Mouse (Mus musculus) 3T3-L1 (cell line): ENCODE measurements at regions not wholly inside any gene's neighbourhood (a gene's known extent, or its start where the extent isn't known, plus 50 kb on each side); places are given as distances from the start of the nearest gene placed in this dataset.

Experiments used
- DNase-seq: peaks from one replicate; pipeline ENCODE4 v3.0.0-alpha.2; 2015; ENCODE audit warnings: low read depth, low spot score

DNA sequence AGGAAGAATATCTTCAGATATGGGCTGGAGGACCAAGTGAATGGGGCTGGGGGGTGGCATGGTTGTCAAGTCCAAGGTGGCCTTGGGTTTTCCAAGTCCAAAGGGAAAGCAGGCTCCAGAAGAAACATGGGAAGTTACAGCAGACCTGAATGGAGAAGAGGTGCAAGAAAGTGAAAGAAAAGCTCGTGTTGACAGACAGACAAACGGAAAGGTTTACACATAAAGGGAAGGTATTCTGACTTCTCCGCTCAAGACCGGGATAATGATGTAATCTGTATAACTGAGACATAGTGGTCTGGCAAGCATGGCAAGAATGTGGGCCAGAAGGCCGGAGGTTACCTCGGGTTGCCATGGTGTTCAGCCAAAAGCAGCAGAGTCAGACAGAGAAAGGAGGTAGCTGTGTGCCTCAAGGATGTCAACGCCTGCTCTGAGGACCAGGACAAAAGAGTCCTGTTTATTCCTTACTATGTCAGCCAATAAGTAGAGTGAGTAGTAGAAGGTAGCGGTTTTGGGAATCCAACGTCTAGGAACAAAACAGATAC is 50.8 kb upstream of the Elk3 start:
- peak; percentile 71 for DNase-seq

GRCm38 (mm10) chr10:93364108-93364793 is 53.3 kb upstream of the Elk3 start:
- no peak for DNase-seq

DNA sequence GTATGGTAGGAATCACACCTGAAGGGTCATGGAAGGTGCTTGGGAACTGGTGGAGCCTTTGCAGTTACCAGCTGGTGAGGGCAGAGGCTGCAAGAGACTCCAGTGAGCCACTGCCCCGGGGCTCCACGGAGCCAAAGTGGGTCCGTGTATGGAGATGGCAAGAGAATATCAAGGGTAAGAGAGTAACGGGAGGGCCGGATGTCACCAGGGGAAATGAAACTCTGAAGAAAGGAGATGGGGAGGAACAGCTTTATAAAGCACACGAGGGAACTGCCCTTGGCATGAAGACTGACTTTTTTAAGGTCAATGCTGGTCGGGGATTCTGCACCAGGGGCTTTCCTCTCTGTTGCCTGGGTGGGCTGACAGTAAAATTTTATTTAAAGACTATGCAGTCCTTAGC is 53.9 kb upstream of the Elk3 start:
- DNase-seq: no peak

- no peak for DNase-seq
These were observed 54.4 kb upstream of the Elk3 start for GRCm38 (mm10) chr10:93365318-93365717.

DNA sequence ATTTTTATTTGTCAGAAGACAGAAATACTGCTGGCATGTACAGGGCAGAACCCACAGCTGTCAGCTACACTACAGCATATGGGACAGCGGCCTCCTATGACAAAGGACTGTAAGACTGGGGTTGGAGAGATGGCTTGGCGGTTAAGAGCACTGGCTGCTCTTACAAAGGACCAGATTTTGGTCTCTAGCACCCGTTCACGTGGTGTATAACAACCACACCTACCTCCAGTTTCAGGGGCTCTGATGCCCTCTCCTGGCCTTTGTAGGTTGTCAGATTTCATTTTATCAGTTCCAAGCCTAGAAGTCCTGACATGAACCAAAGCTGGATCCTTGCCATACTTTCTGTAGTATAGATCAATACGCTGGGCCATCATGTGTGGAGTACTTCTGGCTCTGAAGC is 54.9 kb upstream of the Elk3 start:
- peak; percentile 40 for DNase-seq

DNA sequence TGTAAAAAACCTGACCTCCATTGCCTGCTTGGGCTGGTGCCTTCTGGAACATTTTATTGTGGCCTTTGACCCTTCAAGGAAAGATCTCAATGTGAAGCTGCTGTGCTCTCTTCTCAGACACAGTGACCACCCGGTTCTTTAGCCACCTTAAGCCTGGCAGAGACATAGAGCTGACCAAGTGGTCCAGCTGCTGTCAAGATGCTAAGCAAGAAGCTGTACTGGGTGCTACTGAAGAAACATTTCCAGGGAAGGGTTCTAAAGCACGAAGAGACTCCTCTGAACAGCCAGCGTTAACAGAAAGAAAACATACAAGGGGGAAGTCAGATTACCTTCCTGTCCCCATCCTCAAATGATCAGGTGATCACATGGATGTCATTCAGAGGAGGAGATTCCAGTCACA is 58.8 kb upstream of the Elk3 start:
- no peak for DNase-seq

DNA sequence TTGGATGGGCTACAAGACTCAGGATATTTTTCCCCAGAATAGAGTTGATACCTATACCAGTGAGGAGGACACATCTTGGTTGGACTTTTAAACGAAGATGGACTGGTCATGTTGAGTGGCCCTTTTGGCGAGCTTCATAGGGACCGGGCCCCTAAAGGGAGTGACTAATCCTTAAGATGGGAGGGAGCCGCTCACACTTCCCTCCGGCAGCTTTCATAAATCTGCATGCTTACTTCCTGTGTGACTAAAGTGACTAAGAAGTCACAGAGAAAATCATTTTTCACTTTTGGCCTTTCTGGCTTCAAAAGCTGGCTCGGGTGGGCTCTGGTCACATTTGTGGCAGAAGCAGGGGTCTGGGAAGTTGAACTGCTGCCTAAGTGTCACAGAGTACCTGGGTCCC is 59.4 kb upstream of the Elk3 start:
- no peak for DNase-seq

DNA sequence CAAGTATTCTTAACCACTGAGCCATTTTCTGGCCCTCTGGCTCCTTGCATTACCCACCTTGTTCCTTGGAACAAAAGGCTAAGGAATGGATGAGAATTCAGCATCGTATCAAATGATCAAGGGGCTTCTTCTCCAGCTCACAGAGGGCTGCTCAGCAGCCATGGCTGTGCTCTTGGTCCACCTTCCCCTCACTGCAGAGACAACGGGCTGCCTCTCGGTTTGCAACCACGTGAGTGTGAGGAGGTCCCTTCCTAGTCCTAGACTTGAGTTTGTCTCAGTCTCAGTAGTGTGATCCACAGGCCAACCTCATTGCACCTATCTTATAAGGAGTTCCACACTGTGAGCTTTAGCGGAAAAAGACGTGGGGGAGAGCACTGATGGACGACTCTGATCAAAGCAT is 61.3 kb upstream of the Elk3 start:
- no peak for DNase-seq

DNA sequence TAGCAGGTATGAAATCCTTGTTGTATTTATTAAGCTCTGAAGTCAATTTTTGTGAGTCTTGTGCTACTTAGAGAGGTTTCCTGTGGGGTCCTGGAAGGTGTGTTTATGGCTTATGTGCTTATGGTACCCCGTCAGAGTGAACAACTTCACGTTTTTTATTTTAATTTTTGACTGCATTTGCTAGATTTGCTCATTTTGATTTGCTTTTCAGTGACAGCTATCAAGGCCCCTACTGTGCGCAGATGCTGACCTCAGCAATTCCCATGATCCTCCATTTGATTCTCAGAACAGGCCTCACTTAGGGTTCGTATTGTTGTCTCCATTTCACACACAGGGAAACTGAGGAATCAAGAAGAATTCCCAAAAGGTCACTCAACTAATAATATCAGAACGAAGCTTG is 62.3 kb upstream of the Elk3 start:
- DNase-seq: no peak

DNA sequence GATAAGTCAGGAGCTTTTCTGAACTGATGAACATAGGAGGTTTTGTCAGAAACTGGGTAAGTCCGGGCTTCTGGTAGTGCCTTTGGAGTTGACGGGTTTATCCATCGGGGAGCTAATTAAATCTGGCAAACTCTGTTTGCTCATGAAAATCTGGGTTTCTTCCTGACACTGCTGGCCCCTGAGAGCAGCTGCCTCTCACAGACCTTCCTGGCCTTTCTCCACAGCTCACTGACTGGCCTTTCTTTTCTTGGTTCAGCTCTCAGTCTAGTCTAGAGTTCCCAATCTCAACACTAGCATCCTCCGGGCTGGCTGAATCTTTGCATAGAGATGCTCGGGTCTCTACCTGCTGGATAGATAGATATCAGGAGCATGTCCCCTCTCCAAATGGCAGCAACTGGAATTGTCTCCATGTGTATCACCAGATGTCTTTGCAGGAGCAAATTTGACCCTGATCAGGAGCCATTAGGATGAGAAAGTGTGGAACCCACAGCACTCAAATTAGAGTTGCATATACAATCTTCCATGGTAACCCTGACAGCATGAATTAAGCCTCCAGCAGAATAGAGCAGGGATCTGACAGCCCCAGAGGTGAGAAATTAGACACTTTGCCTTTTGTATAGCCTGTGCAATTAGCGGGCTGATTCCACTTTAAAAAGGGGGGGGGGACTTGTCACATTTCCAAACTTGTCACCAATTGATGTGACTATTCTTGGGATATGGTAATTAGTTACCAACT is 63.2 kb upstream of the Elk3 start:
- DNase-seq: no peak

GRCm38 (mm10) chr10:93374690-93374994 is 63.7 kb upstream of the Elk3 start:
- DNase-seq: no peak

DNA sequence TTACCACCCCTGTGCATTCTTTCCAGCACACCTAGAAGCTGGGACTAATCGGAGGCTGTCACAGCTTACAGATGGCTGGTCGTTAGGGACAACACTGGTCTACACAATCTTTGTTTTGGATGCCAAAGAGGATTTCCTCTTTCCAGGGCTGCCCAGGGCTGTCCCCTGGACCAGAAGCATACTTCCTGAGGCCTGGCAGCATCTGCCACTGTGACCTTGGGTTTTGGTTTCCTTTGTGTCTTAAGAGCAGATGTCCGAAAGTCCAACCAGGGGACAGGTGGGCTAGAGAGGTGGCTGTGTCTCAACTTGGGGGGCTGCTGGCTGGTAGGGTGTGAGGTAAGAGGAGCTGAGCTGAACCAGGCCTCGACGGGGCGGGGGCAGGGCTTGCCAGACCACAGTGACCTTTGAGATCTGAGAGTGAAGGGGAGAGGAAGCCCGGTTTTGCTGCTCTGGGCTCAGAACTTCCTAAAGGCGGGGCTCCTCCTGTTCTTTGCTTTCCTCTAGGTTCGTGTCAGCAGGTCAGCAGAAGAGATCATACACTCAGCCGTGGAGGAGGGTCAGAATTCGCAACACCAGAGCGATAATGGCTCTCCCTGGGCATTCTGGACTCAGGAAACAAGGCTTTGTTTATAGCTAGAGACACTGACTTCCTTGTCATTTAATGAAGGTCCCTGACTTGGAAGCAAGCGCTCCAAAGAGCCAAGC is 64.2 kb upstream of the Elk3 start:
- no peak for DNase-seq

DNA sequence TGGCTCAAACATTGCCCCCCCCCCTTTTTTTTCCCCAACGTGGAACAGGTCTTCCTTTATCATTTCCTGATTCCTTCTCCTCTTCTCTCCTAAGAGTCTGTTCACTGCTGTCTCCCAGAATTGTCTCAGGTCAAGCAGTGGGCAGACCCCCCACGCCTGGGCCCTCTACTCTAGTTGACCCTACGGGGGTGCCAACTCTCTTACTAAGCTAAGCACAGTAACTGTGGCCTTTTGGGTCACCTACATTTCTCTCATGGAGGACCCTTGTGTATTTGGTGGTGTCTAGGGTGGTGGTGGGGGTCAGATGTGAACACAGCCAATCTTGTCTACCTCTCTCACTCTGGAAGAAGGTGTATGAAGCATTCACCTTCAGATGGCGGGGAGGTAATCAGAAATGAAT is 64.8 kb upstream of the Elk3 start:
- no peak for DNase-seq

GRCm38 (mm10) chr10:93376457-93376941 is 65.6 kb upstream of the Elk3 start:
- no peak for DNase-seq

- no peak for DNase-seq
These were observed 63.9 kb upstream of the Lta4h start for GRCm38 (mm10) chr10:93389276-93389675.

DNA sequence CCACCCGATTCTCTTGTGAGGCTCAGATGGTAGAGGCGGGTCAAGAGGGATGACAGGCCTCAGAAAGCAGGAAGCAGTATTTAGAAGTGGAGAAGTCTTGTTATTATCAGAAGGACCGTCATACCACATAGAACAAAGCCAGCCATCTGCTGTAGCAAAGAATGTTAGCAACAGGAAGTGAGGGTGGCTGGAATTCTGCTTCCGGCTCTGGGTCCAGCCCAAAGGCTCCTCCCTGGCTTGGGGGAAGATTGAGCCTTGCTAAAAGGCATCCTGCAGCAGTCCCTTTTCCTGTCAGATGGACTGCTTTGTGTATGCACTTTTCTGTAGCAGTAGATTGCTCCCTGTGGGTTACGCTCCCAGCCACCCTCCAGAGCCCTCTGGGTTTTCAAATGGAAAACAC is 61.9 kb upstream of the Lta4h start:
- peak; percentile 48 for DNase-seq

- DNase-seq: no peak
These were observed 59.3 kb upstream of the Lta4h start for GRCm38 (mm10) chr10:93393902-93394301.

- no peak for DNase-seq
These were observed 55.5 kb upstream of the Lta4h start for GRCm38 (mm10) chr10:93397711-93398110.

GRCm38 (mm10) chr10:93398531-93399320 is 54.5 kb upstream of the Lta4h start:
- DNase-seq: no peak

GRCm38 (mm10) chr10:93402689-93403509 is 50.3 kb upstream of the Lta4h start:
- DNase-seq: no peak
